Comparison of ENCODE assay signal across 10 mouse cellular contexts in the genomic region with DNA sequence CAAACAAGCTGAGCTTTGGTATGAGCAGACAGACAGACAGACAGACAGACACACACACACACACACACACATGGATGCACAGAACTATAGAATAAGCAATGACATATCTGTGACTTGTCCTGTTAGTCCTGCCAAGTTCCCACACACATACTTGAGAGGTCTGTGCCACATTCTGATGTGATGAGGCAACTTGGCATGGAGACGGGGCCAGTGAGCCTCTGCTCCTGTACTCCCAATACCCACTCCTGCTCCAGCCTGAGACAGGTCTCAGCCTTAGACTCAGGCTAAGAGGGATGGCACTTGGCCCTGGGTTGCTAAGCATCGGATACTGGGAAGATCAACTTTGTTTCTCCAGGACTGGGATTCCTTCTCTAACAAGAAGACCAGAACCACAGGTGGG. TPM values are rescaled to one million over a fixed set of nuclear protein-coding genes. Genes with fewer than 3 reads are reported as not detected.
DNase-seq lines count a peak whose midpoint lies in the region; ATAC-seq and TF ChIP-seq lines count a peak whose summit lies in the region.
"Had no signal": no experiment of that assay in that cellular context is flagged by ENCODE, and none has a peak within 500 bp of the region (broad histone marks: within the 10 kb centered on the region; RNA-seq: fewer than 3 reads in every experiment).

No protein-coding gene starts in this region.

- H3K36me3 ChIP-seq in heart, embryonic 11.5 days (ENCODE audit: control insufficient read depth, insufficient read depth, low read length) = peaks cover 9% of the 10 kb centered on the region
- peaks cover 36% of the 10 kb centered on the region for H3K36me3 ChIP-seq in heart, embryonic 13.5 days
- H3K36me3 ChIP-seq in stomach, postnatal 0 days (ENCODE audit: control insufficient read depth, insufficient read depth, low read length) = no peaks in the 10 kb centered on the region

- no peak for TF ChIP-seq CTCF in stomach, postnatal 0 days (IDR thresholded peaks at IDR 0.05; ENCODE audit: low read depth)

- 62% methylated on average over 2 of the region's 2 CpGs for WGBS in heart, embryonic 11.5 days (ENCODE audit: insufficient replicate concordance)
- WGBS in heart, embryonic 13.5 days = 40% methylated on average over 2 of the region's 2 CpGs
- 62% methylated on average over 2 of the region's 2 CpGs for WGBS in stomach, postnatal 0 days

- H3K4me3 ChIP-seq in heart, embryonic 11.5 days (ENCODE audit: low read depth, low read length) = no peak overlapping the region
- no peak overlapping the region for H3K4me3 ChIP-seq in heart, embryonic 13.5 days
- H3K4me3 ChIP-seq in stomach, postnatal 0 days (ENCODE audit: low read depth, low read length) = no peak overlapping the region
- H3K4me3 ChIP-seq: myocyte had no signal

- peak overlapping the region; percentile 6; the same call in 1 of the 2 replicates for H3K9ac ChIP-seq in heart, embryonic 11.5 days (ENCODE audit: low read depth, low read length)
- H3K9ac ChIP-seq in heart, embryonic 13.5 days = peak overlapping the region; percentile 67
- no peak overlapping the region for H3K9ac ChIP-seq in stomach, postnatal 0 days (ENCODE audit: low read length)
- H3K9ac ChIP-seq: hindbrain, embryonic 14.5 days had no signal

- no peak for ATAC-seq in heart, embryonic 11.5 days (replicated peaks; ENCODE audit: insufficient number of reproducible peaks, low FRiP score, low TSS enrichment)
- ATAC-seq in heart, embryonic 13.5 days (ENCODE audit: extremely low read depth, insufficient number of reproducible peaks, low FRiP score, low TSS enrichment) = no peak
- ATAC-seq in stomach, postnatal 0 days (ENCODE audit: low FRiP score, low TSS enrichment) = peak; percentile 24; the same call in 1 of the 2 replicates

- H3K9me3 ChIP-seq in heart, embryonic 11.5 days (replicated peaks; ENCODE audit: control insufficient read depth, low read length) = no peaks in the 10 kb centered on the region
- peaks cover 6% of the 10 kb centered on the region for H3K9me3 ChIP-seq in heart, embryonic 13.5 days
- no peaks in the 10 kb centered on the region for H3K9me3 ChIP-seq in stomach, postnatal 0 days (ENCODE audit: control insufficient read depth, low read length)

- H3K27me3 ChIP-seq in heart, embryonic 11.5 days (ENCODE audit: control insufficient read depth, insufficient read depth, low read length) = no peaks in the 10 kb centered on the region
- no peaks in the 10 kb centered on the region for H3K27me3 ChIP-seq in heart, embryonic 13.5 days (replicated peaks)
- no peaks in the 10 kb centered on the region for H3K27me3 ChIP-seq in stomach, postnatal 0 days (ENCODE audit: control insufficient read depth, insufficient read depth, low read length)

- H3K4me1 ChIP-seq in heart, embryonic 11.5 days (ENCODE audit: control insufficient read depth, insufficient read depth, low read length) = peaks cover 22% of the 10 kb centered on the region
- H3K4me1 ChIP-seq in heart, embryonic 13.5 days = peaks cover 55% of the 10 kb centered on the region
- H3K4me1 ChIP-seq in stomach, postnatal 0 days (replicated peaks; ENCODE audit: control insufficient read depth, insufficient read depth) = no peaks in the 10 kb centered on the region; the same call in 1 of the 2 replicates

- DNase-seq in heart, postnatal 36 days = no peak
- DNase-seq in lung, postnatal 10 days = peak; percentile 53
- DNase-seq in lung, postnatal 36 days = no peak
- no peak for DNase-seq in stomach, postnatal 0 days (ENCODE audit: low spot score)
- DNase-seq in left cerebral cortex, adult 9 months (ENCODE audit: low spot score in 2 of 2) = no peak
- DNase-seq: kidney, postnatal 25 days had no signal

- H3K27ac ChIP-seq in heart, embryonic 11.5 days (ENCODE audit: low read depth, low read length) = peak overlapping the region; percentile 50
- peak overlapping the region; percentile 86 for H3K27ac ChIP-seq in heart, embryonic 13.5 days (replicated peaks)
- H3K27ac ChIP-seq in stomach, postnatal 0 days (replicated peaks) = no peak overlapping the region
- H3K27ac ChIP-seq: hindbrain, embryonic 14.5 days had no signal

- no peak for TF ChIP-seq EP300 in stomach, postnatal 0 days (optimal IDR thresholded peaks at IDR 0.05)

- intact Hi-C loops in heart, postnatal 36 days (cut with DNase I) = no loop called here

- H3K4me2 ChIP-seq in heart, embryonic 11.5 days = no peak overlapping the region
- peak overlapping the region; percentile 13; the same call in 1 of the 2 replicates for H3K4me2 ChIP-seq in heart, embryonic 13.5 days
- H3K4me2 ChIP-seq in stomach, postnatal 0 days (replicated peaks; ENCODE audit: low read depth) = no peak overlapping the region
- H3K4me2 ChIP-seq: hindbrain, embryonic 14.5 days had no signal

RNA-seq across cellular contexts. Expression of gene Dnah17, which starts 30.3 kb away (rescaled TPM):
- polyA plus RNA-seq in heart, embryonic 11.5 days (2014; fragmentation: Nextera tagmentation; extraction: Ambion mirVana) = 0.04 and 0.20 TPM in 2 replicates
- total RNA-seq in heart, postnatal 36 days (2021) = under 1 TPM; 0.06 to 0.14 TPM
- polyA plus RNA-seq in heart, embryonic 13.5 days (2015; fragmentation: Nextera tagmentation; extraction: Ambion mirVana) = 0.05 and 0.10 TPM in 2 replicates
- 0.04 and 0.06 TPM in 2 replicates for polyA plus RNA-seq in stomach, postnatal 0 days (2015; fragmentation: Nextera tagmentation; extraction: Ambion mirVana)
